ENCODE assay signal across 8 mouse cellular contexts in the genomic region with DNA sequence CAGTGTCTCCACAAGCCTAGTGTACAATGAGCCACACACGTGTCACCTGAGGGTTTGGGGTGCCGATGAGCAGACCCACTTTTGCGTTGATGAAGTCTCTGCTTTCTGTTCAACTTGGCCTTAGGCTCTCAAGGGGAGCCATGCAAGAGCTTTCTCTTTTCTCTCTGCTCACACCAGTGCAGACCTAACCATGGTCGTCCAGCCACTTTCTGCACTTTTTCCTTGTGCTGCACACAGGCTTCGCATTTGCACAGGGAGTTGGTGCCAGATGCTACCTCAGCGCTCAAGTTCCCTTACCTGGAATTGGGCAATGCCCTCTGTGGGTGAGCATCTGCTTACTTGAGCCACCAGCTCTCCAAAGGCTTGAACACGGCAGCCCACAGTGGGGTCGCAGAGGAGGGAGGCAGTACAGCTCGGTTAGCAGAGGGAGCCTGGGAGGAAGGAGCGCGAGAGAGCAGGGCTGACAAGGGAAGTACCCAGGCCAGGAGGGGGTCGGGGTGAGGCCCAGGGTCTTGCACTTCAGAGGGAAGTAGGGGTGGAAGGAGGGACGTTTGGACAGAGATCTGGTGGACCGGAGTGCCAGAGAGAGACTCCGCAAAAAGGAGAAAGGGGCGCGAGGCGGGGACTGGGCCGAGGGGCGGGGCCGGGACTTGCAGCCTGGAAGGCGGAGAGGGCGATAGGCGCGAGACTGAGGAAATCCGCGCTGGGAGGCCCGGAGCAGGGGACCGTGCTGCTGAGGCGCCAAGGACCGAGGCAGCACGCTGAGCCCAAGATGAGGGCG. TPM values are rescaled to one million over a fixed set of nuclear protein-coding genes. Genes with fewer than 3 reads are reported as not detected.
DNase-seq lines count a peak whose midpoint lies in the region; ATAC-seq and TF ChIP-seq lines count a peak whose summit lies in the region.

A gene (plus strand): TSS at position 653 of the 781 bp plus-strand sequence.

- H3K27me3 ChIP-seq in cerebellum, adult 2 months (ENCODE audit: control insufficient read depth, insufficient read depth, low read length), result no peaks in the 10 kb centered on the region; the same call in 1 of the 2 replicates
- peaks cover 27% of the 10 kb centered on the region for H3K27me3 ChIP-seq in hindbrain, embryonic 14.5 days (ENCODE audit: control insufficient read depth, insufficient read depth, low read length)
- H3K27me3 ChIP-seq in liver, embryonic 14.5 days (ENCODE audit: control insufficient read depth, insufficient read depth, low read length), result peaks cover 6% of the 10 kb centered on the region; the same call in 1 of the 2 replicates

- peak; percentile 37 to 54 for DNase-seq in layer of hippocampus, postnatal 10 days (ENCODE audit: low spot score in 2 of 2)
- DNase-seq in layer of hippocampus, adult 8-10 months (ENCODE audit: low spot score in 2 of 2), result no peak
- peak; percentile 56 to 65 for DNase-seq in cerebellum, adult 2 months
- DNase-seq in forelimb bud, embryonic 11.5 days (ENCODE audit: low read depth, low spot score), result peak; percentile 61
- peak; percentile 64 for DNase-seq in hindbrain, embryonic 14.5 days (ENCODE audit: low spot score)
- peak in 1 of 3 experiments; percentile 1 for DNase-seq in liver, embryonic 14.5 days (ENCODE audit: low read depth in 3 of 3, low spot score in 3 of 3)
- DNase-seq in naive thymus-derived CD4-positive, alpha-beta T cell, adult 2 months (ENCODE audit: low read depth), result peak; percentile 41
- DNase-seq in thymus, postnatal 10 days (ENCODE audit: low spot score in 2 of 2), result peak; percentile 32 to 57

- H3K9ac ChIP-seq in hindbrain, embryonic 14.5 days, result peak within 1 kb of the TSS; percentile 70
- H3K9ac ChIP-seq in liver, embryonic 14.5 days (replicated peaks), result no peak within 1 kb of the TSS

- no peaks in the 10 kb centered on the region for H3K4me1 ChIP-seq in cerebellum, adult 2 months (ENCODE audit: control insufficient read depth, insufficient read depth, low read length)
- peaks cover 3% of the 10 kb centered on the region; the same call in 1 of the 2 replicates for H3K4me1 ChIP-seq in hindbrain, embryonic 14.5 days (replicated peaks; ENCODE audit: control insufficient read depth, insufficient read depth, low read length)
- no peaks in the 10 kb centered on the region for H3K4me1 ChIP-seq in liver, embryonic 14.5 days (replicated peaks; ENCODE audit: control insufficient read depth in 2 of 2, insufficient read depth in 2 of 2, low read length in 1 of 2)

- peak; percentile 92 for ATAC-seq in hindbrain, embryonic 14.5 days (ENCODE audit: low FRiP score)
- ATAC-seq in liver, embryonic 14.5 days (ENCODE audit: insufficient read depth), result peak; percentile 58; the same call in 1 of the 2 replicates

- 0 out of 2 replicates have a peak, but pooled peaks have one; percentile 3 for TF ChIP-seq POLR2A in cerebellum, adult 2 months (IDR thresholded peaks at IDR 0.05; ENCODE audit: borderline replicate concordance, insufficient read depth, low read length)

- no peak within 1 kb of the TSS for H3K27ac ChIP-seq in cerebellum, adult 2 months (ENCODE audit: insufficient read depth, low read length)
- H3K27ac ChIP-seq in hindbrain, embryonic 14.5 days, result no peak within 1 kb of the TSS
- H3K27ac ChIP-seq in liver, embryonic 14.5 days, result no peak within 1 kb of the TSS

- 7% methylated on average over 33 of the region's 33 CpGs for WGBS in cerebellum, adult 2 months
- WGBS in hindbrain, embryonic 14.5 days, result 5% methylated on average over 30 of the region's 33 CpGs
- 5% methylated on average over 33 of the region's 33 CpGs for WGBS in liver, embryonic 14.5 days (ENCODE audit: insufficient replicate concordance)

- H3K9me3 ChIP-seq in hindbrain, embryonic 14.5 days (ENCODE audit: control insufficient read depth, low read length), result no peaks in the 10 kb centered on the region
- H3K9me3 ChIP-seq in liver, embryonic 14.5 days (ENCODE audit: control insufficient read depth, low read length), result no peaks in the 10 kb centered on the region

- H3K4me2 ChIP-seq in hindbrain, embryonic 14.5 days (replicated peaks), result peak within 1 kb of the TSS; percentile 85
- H3K4me2 ChIP-seq in liver, embryonic 14.5 days (ENCODE audit: low read depth), result peak within 1 kb of the TSS; percentile 53

- H3K36me3 ChIP-seq in hindbrain, embryonic 14.5 days (replicated peaks; ENCODE audit: control insufficient read depth, insufficient read depth), result no peaks in the 10 kb centered on the region
- H3K36me3 ChIP-seq in liver, embryonic 14.5 days (replicated peaks; ENCODE audit: control insufficient read depth, insufficient read depth, low read depth), result no peaks in the 10 kb centered on the region

- no peak for TF ChIP-seq CTCF in cerebellum, adult 2 months (IDR thresholded peaks at IDR 0.05; ENCODE audit: borderline replicate concordance, insufficient read depth, low read depth, low read length)
- no peak for TF ChIP-seq CTCF in liver, embryonic 14.5 days (IDR thresholded peaks at IDR 0.05; ENCODE audit: low read depth)

- H3K4me3 ChIP-seq in cerebellum, adult 2 months (replicated peaks; ENCODE audit: insufficient read depth, low read depth, low read length), result peak within 1 kb of the TSS; percentile 66
- peak within 1 kb of the TSS; percentile 56 for H3K4me3 ChIP-seq in hindbrain, embryonic 14.5 days (replicated peaks; ENCODE audit: low read length)
- H3K4me3 ChIP-seq in liver, embryonic 14.5 days (ENCODE audit: insufficient read depth in 1 of 2, low read depth in 2 of 2, low read length in 2 of 2), result peak within 1 kb of the TSS; percentile 19 to 35; a peak in 3 of 4 replicates

- TF ChIP-seq EP300 in liver, embryonic 14.5 days (IDR thresholded peaks at IDR 0.05; ENCODE audit: low read depth), result no peak

RNA-seq across cellular contexts. Expression of the gene that starts here (rescaled TPM):
- 1 to 10 TPM; 1.4 to 1.9 TPM for total RNA-seq in layer of hippocampus, postnatal 10 days (2021)
- 1 to 10 TPM in 2 of 4 experiments, under 1 TPM in 2; 0.33 to 1.9 (median 1.0) TPM for total RNA-seq in layer of hippocampus, adult 8-10 months (2022)
- polyA plus RNA-seq in cerebellum, adult 2 months (2012; rRNA removed), result 7.8 and 11.2 TPM in 2 replicates
- polyA plus RNA-seq in hindbrain, embryonic 14.5 days (2014; fragmentation: Nextera tagmentation; extraction: Ambion mirVana), result 0.62 and 1.1 TPM in 2 replicates
- polyA plus RNA-seq in liver, embryonic 14.5 days (2012; rRNA removed), result 0.17 and 0.19 TPM in 2 replicates
- 0.06 and 0.25 TPM in 2 replicates for polyA plus RNA-seq in liver, embryonic 14.5 days (2014; fragmentation: Nextera tagmentation; extraction: Ambion mirVana)

Comparison
In these comparisons a context has a peak if more than half of its experiments do, and no peak if none do; other contexts are left out.
1. DNase-seq: peak in layer of hippocampus, postnatal 10 days (2 of 2), cerebellum, adult 2 months (2 of 2), forelimb bud, embryonic 11.5 days (single experiment), hindbrain, embryonic 14.5 days (single experiment), naive thymus-derived CD4-positive, alpha-beta T cell, adult 2 months (single experiment) and thymus, postnatal 10 days (2 of 2); none in layer of hippocampus, adult 8-10 months (0 of 2).
2. Peak in ATAC-seq, H3K4me3 ChIP-seq and H3K4me2 ChIP-seq in liver, embryonic 14.5 days; RNA of the gene not detected or under 1 TPM.
3. Peak in every context shown above with its lines, with median percentiles within 50 percentile points of each other: H3K4me3 ChIP-seq.